Mouse (Mus musculus) WW6 (cell line): ENCODE measurements around the gene Apbb1.
A peak's percentile ranks its signal among the peaks of the same experiment; 100 is the strongest.

Source experiments
- DNase-seq: peaks from one replicate; pipeline ENCODE4 v3.0.0-alpha.2; 2013; ENCODE audit warnings: low read depth, low spot score

Apbb1 gene

DNA sequence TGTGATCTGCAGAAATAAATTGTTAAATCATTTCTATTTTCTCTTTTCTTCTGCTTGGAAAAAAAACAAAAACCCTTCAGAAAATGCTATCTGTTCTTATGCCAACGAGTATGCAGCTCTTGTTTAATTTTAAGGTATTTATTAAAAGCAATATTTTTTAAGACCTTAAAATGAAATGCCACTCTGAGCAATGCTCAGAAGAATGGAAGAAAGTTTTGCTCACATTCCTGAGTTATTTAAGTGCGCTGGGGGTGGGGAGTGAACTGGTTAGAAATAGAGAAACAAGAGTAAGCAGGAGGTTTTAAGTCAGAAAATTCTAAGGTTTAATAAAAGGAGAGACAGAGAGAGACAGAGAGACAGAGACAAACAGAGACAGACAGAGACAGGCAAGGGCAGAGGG lies 61.7 kb downstream of the Apbb1 start:
- no peak for DNase-seq

DNA sequence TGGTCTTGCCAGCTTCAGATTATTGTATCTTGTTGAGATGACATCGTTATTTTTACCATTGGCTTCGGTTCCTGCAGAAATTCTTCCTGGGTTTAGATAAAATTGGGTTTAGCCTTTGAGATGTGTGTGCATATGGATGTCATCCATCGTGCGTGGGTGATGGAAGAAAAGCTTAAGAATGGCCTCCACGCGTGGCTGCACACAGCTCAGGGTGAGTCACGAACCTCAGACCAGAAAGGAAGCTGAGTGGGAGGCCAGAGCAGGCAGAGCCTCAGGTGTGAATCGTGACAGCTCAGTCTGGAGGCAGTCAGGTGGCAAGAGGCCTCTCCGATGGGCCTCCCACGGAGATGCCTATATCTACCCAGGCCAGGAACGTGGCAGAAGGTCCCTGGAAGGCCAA lies 62.1 kb downstream of the Apbb1 start:
- DNase-seq, result no peak

- DNase-seq, result no peak
Observed at GRCm38 (mm10) chr7:105516669-105517360, 64.6 kb downstream of the Apbb1 start.

DNA sequence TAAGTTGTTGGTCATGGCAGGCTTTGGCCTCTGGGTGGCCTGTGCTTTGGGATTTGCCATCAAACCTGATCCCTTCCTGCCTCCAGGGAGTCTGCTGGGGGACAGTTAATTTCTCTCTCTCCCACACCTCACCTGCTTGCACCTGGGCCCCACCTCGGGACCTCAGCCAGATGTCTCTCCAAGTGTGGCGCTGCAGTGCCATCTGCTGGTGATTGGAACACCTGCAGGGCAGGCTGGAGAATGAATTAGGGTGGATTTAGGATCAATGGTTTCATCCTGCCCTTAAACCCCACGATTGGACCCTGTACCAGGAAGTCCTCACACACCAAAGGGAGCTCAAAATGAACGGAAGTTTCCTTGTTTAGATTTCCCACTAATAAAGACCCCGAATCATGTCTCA lies 66.3 kb downstream of the Apbb1 start:
- peak; percentile 52 for DNase-seq

- no peak for DNase-seq
Observed at GRCm38 (mm10) chr7:105514561-105514960, 66.9 kb downstream of the Apbb1 start.

- DNase-seq, result no peak
Observed at GRCm38 (mm10) chr7:105513845-105514291, 67.6 kb downstream of the Apbb1 start.

DNA sequence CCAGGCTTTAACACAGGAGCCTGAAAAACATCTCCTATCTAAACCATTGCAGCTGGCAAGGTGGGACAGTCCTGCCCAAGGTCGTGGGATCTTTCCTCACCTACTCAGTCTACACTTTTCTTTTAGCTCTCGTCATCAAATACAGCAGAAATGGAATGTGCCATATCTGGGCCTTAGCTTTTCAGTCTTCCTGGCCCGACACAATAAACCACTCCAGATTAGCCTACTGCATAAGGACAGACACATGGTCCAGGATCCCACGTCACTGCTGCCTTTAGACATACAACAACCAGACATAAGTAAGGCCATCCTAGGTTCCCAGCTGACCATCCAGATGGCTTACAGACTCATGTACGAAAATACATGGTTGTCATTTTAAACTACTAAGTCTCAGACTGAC lies 71.3 kb downstream of the Apbb1 start:
- no peak for DNase-seq
